Mouse (Mus musculus): ENCODE measurements around the gene Olfr937. TPM values are rescaled to one million over a fixed set of nuclear protein-coding genes. Genes with fewer than 3 reads are reported as not detected.

The Olfr937 gene
- polyA plus RNA-seq (2016; fragmentation: Nextera tagmentation; extraction: Ambion mirVana) = not detected in 2 replicates

DNA sequence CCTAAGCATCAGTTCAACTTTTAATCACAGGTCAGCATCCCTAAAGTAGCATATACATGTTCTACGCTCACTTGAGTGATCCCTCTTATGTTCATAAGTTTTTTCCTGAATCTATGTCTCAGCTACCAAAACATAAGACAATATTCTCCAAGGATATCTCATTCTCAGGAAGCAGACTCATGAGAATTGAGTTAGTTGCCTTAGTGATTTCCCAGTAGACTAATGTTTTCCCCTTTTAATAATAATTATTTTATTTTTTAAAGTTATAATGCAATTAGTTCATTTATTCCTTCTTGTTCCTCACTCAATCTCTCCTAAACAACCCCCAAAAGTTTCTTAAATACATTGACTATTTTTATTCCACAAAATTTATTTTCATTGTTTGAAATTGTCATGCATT, at the start of gene Olfr937:
TSS of gene Olfr937 (minus strand) at position 101 of the 400 bp plus-strand sequence.
- no peak within 1 kb of the TSS for H3K9ac ChIP-seq
- no peak within 1 kb of the TSS for H3K4me2 ChIP-seq
- H3K4me1 ChIP-seq (replicated peaks) = no peaks in the 10 kb centered on the region
- 79% methylated on average over 1 of the region's 1 CpGs for WGBS
- no peaks in the 10 kb centered on the region; the same call in 1 of the 2 replicates for H3K9me3 ChIP-seq (replicated peaks)
- H3K36me3 ChIP-seq = no peaks in the 10 kb centered on the region
- H3K27ac ChIP-seq (ENCODE audit: poor library complexity, severe bottlenecking) = no peak within 1 kb of the TSS
- no peak within 1 kb of the TSS for H3K4me3 ChIP-seq
- no peak for ATAC-seq (ENCODE audit: insufficient number of reproducible peaks, low FRiP score)
- H3K27me3 ChIP-seq (replicated peaks) = no peaks in the 10 kb centered on the region

- Histone ChIP-seq H3K27ac (ENCODE audit: poor library complexity, severe bottlenecking) (no peak within 1 kb of the TSS), H3K9ac (no peak within 1 kb of the TSS), H3K27me3 (replicated peaks) (no peaks in the 10 kb centered on the region), H3K36me3 (no peaks in the 10 kb centered on the region), H3K4me3 (no peak within 1 kb of the TSS), H3K4me2 (no peak within 1 kb of the TSS), H3K9me3 (replicated peaks) (peaks cover 4% of the 10 kb centered on the region), H3K4me1 (replicated peaks) (no peaks in the 10 kb centered on the region)
- no peak for ATAC-seq (ENCODE audit: insufficient number of reproducible peaks, low FRiP score)
- WGBS = 73% methylated on average over 2 of the region's 2 CpGs
Observed at GRCm38 (mm10) chr9:39078787-39079186, 14.0 kb upstream of the Olfr937 start, which contains the start of gene Olfr938. Gene Olfr938 (minus strand): TSS chr9:39078887.

GRCm38 (mm10) chr9:39023277-39023676, 41.5 kb downstream of the Olfr937 start, which contains the start of gene Olfr146:
Gene Olfr146 (minus strand): TSS chr9:39023377.
- ATAC-seq (ENCODE audit: insufficient number of reproducible peaks, low FRiP score) = no peak

More at GRCm38 (mm10) chr9:39023277-39023676, 41.5 kb downstream of the Olfr937 start, which contains the start of gene Olfr146:
- Histone ChIP-seq H3K4me3 (no peak within 1 kb of the TSS), H3K9me3 (replicated peaks) (no peaks in the 10 kb centered on the region), H3K36me3 (no peaks in the 10 kb centered on the region), H3K27ac (ENCODE audit: poor library complexity, severe bottlenecking) (no peak within 1 kb of the TSS), H3K4me1 (replicated peaks) (no peaks in the 10 kb centered on the region), H3K9ac (no peak within 1 kb of the TSS), H3K4me2 (no peak within 1 kb of the TSS), H3K27me3 (replicated peaks) (no peaks in the 10 kb centered on the region)
- WGBS = 74% methylated on average over 1 of the region's 1 CpGs

Small RNA genes within 50 kb of the gene (microRNA-seq; reads per million reads assigned to microRNA genes)
- gene Gm25032 = not detected
- not detected for gene Gm25529

Other genes starting within 250 kb of the Olfr937 start
- gene Olfr923, start 238.4 kb downstream of the Olfr937 start, polyA plus RNA-seq (2016; fragmentation: Nextera tagmentation; extraction: Ambion mirVana) = not detected in 2 replicates
- gene Olfr924, start 220.5 kb downstream of the Olfr937 start, polyA plus RNA-seq (2016; fragmentation: Nextera tagmentation; extraction: Ambion mirVana) = not detected in 2 replicates
- gene Olfr26, start 209.9 kb downstream of the Olfr937 start, polyA plus RNA-seq (2016; fragmentation: Nextera tagmentation; extraction: Ambion mirVana) = not detected in 2 replicates
- not detected in 2 replicates for gene Olfr926, start 187.8 kb downstream of the Olfr937 start, polyA plus RNA-seq (2016; fragmentation: Nextera tagmentation; extraction: Ambion mirVana)
- not detected in 2 replicates for gene Olfr930, start 135.1 kb downstream of the Olfr937 start, polyA plus RNA-seq (2016; fragmentation: Nextera tagmentation; extraction: Ambion mirVana)
- gene Olfr933, start 92.6 kb downstream of the Olfr937 start, polyA plus RNA-seq (2016; fragmentation: Nextera tagmentation; extraction: Ambion mirVana) = not detected in 2 replicates
- gene Olfr934, start 76.6 kb downstream of the Olfr937 start, polyA plus RNA-seq (2016; fragmentation: Nextera tagmentation; extraction: Ambion mirVana) = not detected in 2 replicates
- gene Olfr935, start 65.3 kb downstream of the Olfr937 start, polyA plus RNA-seq (2016; fragmentation: Nextera tagmentation; extraction: Ambion mirVana) = not detected in 2 replicates
- not detected in 2 replicates for gene Olfr146, start 41.6 kb downstream of the Olfr937 start, polyA plus RNA-seq (2016; fragmentation: Nextera tagmentation; extraction: Ambion mirVana)
- gene Olfr938, start 13.9 kb upstream of the Olfr937 start, polyA plus RNA-seq (2016; fragmentation: Nextera tagmentation; extraction: Ambion mirVana) = not detected in 2 replicates
- gene Olfr27, start 63.2 kb upstream of the Olfr937 start, polyA plus RNA-seq (2016; fragmentation: Nextera tagmentation; extraction: Ambion mirVana) = not detected in 2 replicates
- not detected in 2 replicates for gene Olfr943, start 101.4 kb upstream of the Olfr937 start, polyA plus RNA-seq (2016; fragmentation: Nextera tagmentation; extraction: Ambion mirVana)
- gene Olfr944, start 137.0 kb upstream of the Olfr937 start, polyA plus RNA-seq (2016; fragmentation: Nextera tagmentation; extraction: Ambion mirVana) = not detected in 2 replicates
- gene Olfr1537, start 185.0 kb upstream of the Olfr937 start, polyA plus RNA-seq (2016; fragmentation: Nextera tagmentation; extraction: Ambion mirVana) = not detected in 2 replicates
- gene Olfr945, start 211.9 kb upstream of the Olfr937 start, polyA plus RNA-seq (2016; fragmentation: Nextera tagmentation; extraction: Ambion mirVana) = not detected in 2 replicates

Data from heart, embryonic 12.5 days (tissue).